Mouse (Mus musculus) intestine, embryonic 14.5 days (tissue): ENCODE measurements around the gene Hmgn1. TPM values are rescaled to one million over a fixed set of nuclear protein-coding genes. Genes with fewer than 3 reads are reported as not detected.

Experiments used
- ATAC-seq: fragments of 200-750 bp; cut with Nextera tagmentation; replicated peaks from 2 replicates; pipeline ENCODE4 v1.8.0; 2017; ENCODE audit warnings: low read depth, moderate number of reproducible peaks, moderate TSS enrichment, moderate library complexity; ENCODE audit not compliant: low FRiP score, low TSS enrichment
- DNase-seq: peaks from one replicate; pipeline ENCODE4 v3.0.0-alpha.2; 2018; ENCODE audit warnings: low spot score
- H3K27ac ChIP-seq: fragments of 300-500 bp; sonication (generic); 2 replicates; pipeline ENCODE4 v1.5.1; 2014; ENCODE audit warnings: low read depth, mild to moderate bottlenecking, control low read depth
- H3K27me3 ChIP-seq: fragments of 300-500 bp; sonication (generic); replicated peaks from 2 replicates; pipeline ENCODE4 v1.6.1; 2014; ENCODE audit warnings: low read length, control low read depth; ENCODE audit not compliant: control insufficient read depth, insufficient read depth
- H3K36me3 ChIP-seq: fragments of 300-500 bp; sonication (generic); 2 replicates; pipeline ENCODE4 v1.6.1; 2014; ENCODE audit warnings: low read length, control low read depth; ENCODE audit not compliant: control insufficient read depth, insufficient read depth
- H3K4me1 ChIP-seq: fragments of 300-500 bp; sonication (generic); replicated peaks from 2 replicates; pipeline ENCODE4 v1.6.1; 2014; ENCODE audit warnings: low read length, control low read depth, mixed read lengths; ENCODE audit not compliant: control insufficient read depth, insufficient read depth
- H3K4me2 ChIP-seq: fragments of 300-500 bp; sonication (generic); 2 replicates; pipeline ENCODE4 v1.6.1; 2014; ENCODE audit warnings: low read length
- H3K4me3 ChIP-seq: fragments of 300-500 bp; sonication (generic); 2 replicates; pipeline ENCODE4 v1.5.1; 2014; ENCODE audit warnings: low read depth, low read length, control low read depth, mixed read lengths
- H3K9ac ChIP-seq: fragments of 300-500 bp; sonication (generic); 2 replicates; pipeline ENCODE4 v1.6.1; 2014; ENCODE audit warnings: mild to moderate bottlenecking, low read length
- H3K9me3 ChIP-seq: fragments of 300-500 bp; sonication (generic); 2 replicates; pipeline ENCODE4 v1.6.1; 2016; ENCODE audit warnings: low read length, control low read depth; ENCODE audit not compliant: control insufficient read depth
- WGBS: fragments of 180-500 bp; shearing (Covaris S2); extraction: QIAGEN DNeasy Blood & Tissue Kit; methylation state at CpG from one replicate; pipeline ENCODE4 v1.1.7; 2014; 5-methylcytosine and 5-hydroxymethylcytosine counted together
- polyA plus RNA-seq: library from polyadenylated mRNA; unstranded; fragments of >200 nt; fragmentation: Nextera tagmentation; extraction: Ambion mirVana; gene quantifications from 2 replicates; pipeline ENCODE4 v1.2.1, GENCODE M21; 2014

Gene Hmgn1
- polyA plus RNA-seq, 1 experiment from 2014 or later, result 632 TPM

DNA sequence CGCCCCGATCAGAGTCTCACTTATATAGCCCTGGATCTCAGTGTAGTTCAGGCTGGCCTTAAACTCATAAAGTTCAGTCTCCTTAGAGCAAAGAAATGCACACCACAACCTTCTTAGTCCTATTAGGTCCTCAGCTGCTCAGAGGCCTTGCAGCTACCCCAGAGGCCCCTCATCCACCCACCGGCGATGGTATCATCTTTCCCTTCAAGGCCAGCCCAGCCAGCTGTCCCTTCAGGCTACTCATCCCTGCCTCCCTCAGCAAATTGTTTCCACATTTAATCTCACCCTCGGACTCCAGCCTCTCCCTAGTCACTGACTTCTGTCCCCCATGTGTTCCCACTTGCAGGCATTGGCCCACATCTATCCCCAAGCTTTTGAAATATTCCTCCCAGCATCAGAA lies 39.4 kb downstream of the Hmgn1 start:
- no peaks in the 10 kb centered on the region for H3K27me3 ChIP-seq
- ATAC-seq, result no peak
- no peak overlapping the region for H3K27ac ChIP-seq
- no peak overlapping the region for H3K4me3 ChIP-seq
- H3K9ac ChIP-seq, result no peak overlapping the region
- 67% methylated on average over 5 of the region's 5 CpGs for WGBS
- H3K9me3 ChIP-seq, result no peaks in the 10 kb centered on the region
- H3K4me1 ChIP-seq, result 0 out of 2 replicates have a peak, but pooled peaks cover 4% of the 10 kb centered on the region
- DNase-seq, result no peak
- H3K36me3 ChIP-seq, result no peaks in the 10 kb centered on the region
- H3K4me2 ChIP-seq, result no peak overlapping the region

DNA sequence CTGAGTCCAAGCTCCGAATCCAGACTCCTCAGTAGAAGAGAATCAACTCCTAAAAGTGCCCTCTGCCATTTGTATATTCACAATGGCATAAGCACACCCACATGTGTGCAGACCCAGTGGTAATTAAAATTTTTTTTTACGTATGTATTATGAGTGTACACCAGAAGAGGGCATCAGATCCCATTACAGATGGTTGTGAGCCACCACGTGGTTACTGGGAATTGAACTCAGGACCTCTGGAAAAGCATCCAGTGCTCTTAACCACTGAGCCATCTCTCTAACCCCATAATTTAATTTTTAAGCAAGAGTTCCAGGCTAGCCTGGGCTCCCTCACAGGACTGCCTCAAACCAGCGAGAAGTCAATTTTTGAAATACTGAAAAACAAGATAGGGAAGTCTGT lies 40.1 kb downstream of the Hmgn1 start:
- no peak for DNase-seq
- ATAC-seq, result no peak
- Histone ChIP-seq H3K36me3 (no peaks in the 10 kb centered on the region), H3K27me3 (no peaks in the 10 kb centered on the region), H3K27ac (no peak overlapping the region), H3K4me2 (no peak overlapping the region), H3K4me1 (0 out of 2 replicates have a peak, but pooled peaks cover 5% of the 10 kb centered on the region), H3K9me3 (no peaks in the 10 kb centered on the region), H3K4me3 (no peak overlapping the region), H3K9ac (no peak overlapping the region)
- WGBS, result 78% methylated on average over 4 of the region's 4 CpGs

DNA sequence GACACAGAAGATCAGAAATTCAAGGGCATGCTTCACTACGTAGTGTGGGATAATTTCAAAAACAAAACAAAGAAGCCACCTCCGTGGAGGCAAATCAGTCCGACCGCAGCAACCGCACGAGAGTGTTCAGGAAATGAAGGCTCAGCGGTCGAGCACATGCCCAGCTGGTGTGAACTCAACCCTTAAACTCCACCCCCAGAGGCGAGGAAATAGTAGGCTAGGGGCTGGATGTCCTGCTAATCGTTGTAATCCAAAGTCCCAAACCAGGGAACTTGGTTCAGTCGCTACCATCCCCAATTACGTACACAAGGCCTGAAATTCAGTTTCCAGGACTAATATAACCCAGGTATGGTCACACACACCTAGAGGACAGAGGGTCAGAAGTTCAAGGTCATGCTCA lies 40.5 kb downstream of the Hmgn1 start:
- Histone ChIP-seq H3K9me3 (no peaks in the 10 kb centered on the region), H3K27me3 (no peaks in the 10 kb centered on the region), H3K36me3 (no peaks in the 10 kb centered on the region), H3K4me3 (no peak overlapping the region), H3K9ac (no peak overlapping the region), H3K4me2 (no peak overlapping the region), H3K27ac (no peak overlapping the region), H3K4me1 (0 out of 2 replicates have a peak, but pooled peaks cover 5% of the 10 kb centered on the region)
- 81% methylated on average over 12 of the region's 12 CpGs for WGBS
- no peak for DNase-seq
- no peak for ATAC-seq

DNA sequence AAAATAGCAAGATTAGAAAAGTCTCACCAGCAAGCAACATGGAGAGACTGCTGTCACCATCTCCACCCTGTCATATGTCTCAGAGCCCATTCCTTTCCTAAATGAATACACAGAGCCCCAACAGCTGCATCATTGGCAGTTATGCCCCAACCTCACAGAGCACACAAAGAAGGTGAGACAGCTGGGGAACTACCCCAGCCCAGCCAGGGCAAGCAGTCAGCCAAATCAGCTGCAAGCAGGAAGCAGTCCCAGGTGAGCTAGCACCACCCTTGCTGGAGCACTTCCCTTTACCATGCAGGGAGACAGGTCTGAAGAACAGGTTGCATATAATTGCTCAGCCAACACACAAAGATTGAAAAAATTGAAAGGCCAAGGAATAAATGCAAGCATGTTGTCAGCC lies 41.9 kb downstream of the Hmgn1 start:
- Histone ChIP-seq H3K4me1 (peaks cover 12% of the 10 kb centered on the region), H3K4me2 (no peak overlapping the region), H3K9me3 (no peaks in the 10 kb centered on the region), H3K27me3 (no peaks in the 10 kb centered on the region), H3K27ac (no peak overlapping the region), H3K4me3 (no peak overlapping the region), H3K36me3 (peaks cover 2% of the 10 kb centered on the region; the same call in 1 of the 2 replicates), H3K9ac (no peak overlapping the region)
- DNase-seq, result no peak
- no peak for ATAC-seq

DNA sequence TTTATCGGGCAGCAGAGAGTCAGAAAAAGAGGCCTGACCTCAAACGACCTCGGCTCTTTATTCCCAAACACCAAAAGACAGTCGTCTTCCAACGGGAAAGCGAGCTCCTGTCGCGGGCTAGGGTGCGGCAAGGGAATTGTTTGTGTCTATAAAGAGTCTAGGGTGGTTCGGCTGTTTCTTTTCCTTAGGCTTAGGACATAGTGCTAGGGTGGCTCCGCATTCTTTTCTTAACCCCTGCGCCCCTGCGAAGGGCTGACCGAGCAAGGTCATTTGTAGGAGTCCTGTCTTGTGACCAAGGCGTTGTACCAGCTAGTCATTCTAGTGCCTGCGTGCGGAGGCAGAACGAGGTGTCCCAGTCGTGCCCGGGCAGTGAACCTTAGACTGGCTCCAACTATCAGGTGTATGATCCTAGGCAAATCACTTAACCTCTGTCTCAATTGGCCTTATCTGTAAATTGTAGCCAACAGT lies 44.3 kb downstream of the Hmgn1 start:
- Histone ChIP-seq H3K4me2 (peak overlapping the region; percentile 61), H3K27me3 (no peaks in the 10 kb centered on the region), H3K9ac (peak overlapping the region; percentile 97), H3K27ac (peak overlapping the region; percentile 97), H3K4me3 (peak overlapping the region; percentile 99), H3K4me1 (peaks cover 15% of the 10 kb centered on the region), H3K9me3 (no peaks in the 10 kb centered on the region), H3K36me3 (peaks cover 25% of the 10 kb centered on the region)
- ATAC-seq (no peak), DNase-seq (no peak)
- WGBS, result 6% methylated on average over 20 of the region's 20 CpGs

DNA sequence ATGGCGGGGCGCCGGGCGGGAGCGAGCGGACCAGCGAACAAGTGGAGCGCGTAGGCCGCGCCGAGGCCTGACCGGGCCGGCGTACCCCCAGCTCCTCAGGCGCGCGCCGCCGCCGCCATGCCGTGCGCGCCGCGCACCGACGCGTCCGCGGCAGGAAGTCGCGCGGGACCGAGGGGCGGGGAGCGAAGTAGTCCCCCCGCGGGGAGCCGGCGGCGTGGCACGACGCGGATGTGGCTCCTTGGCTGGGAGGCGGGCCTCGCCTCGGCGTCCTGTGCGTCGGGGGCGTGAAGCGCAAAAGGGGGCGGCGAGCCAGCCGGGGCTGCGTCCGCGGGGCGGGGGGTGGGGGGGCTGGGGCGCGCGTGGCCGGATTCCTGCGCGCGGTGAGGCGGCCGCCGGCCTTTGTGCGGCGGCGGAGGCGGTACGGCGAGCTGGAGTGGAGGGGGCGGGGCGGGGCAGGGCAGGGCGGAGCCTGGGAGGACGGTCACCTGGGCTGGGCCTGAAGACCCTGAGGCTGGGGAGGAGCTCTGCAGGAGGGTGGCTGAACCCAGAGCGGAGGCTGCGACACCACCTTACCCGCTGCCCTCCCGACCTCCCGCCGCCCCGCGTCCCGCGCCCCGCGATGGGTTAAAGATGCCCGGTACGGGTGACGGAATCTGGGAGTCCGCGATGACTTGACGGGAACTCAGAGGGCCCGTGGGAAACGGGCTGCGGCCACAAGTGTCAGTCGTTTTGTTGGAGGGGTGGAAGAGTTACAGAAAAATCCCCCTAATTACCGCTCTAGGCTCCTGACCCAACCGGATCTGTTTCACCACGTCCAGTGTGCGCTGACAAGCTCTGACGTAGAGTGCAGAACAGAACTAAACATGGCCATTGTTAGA lies 45.0 kb downstream of the Hmgn1 start, which contains the start of gene Brwd1:
Gene Brwd1 (minus strand): TSS at position 226 of the 878 bp plus-strand sequence.
- Histone ChIP-seq H3K36me3 (peaks cover 26% of the 10 kb centered on the region), H3K9ac (peak within 1 kb of the TSS; percentile 97), H3K27ac (peak within 1 kb of the TSS; percentile 97), H3K4me1 (peaks cover 15% of the 10 kb centered on the region), H3K27me3 (no peaks in the 10 kb centered on the region), H3K4me3 (peak within 1 kb of the TSS; percentile 99), H3K4me2 (peak within 1 kb of the TSS; percentile 61), H3K9me3 (no peaks in the 10 kb centered on the region)
- peak; percentile 89 for DNase-seq
- peak; percentile 88 for ATAC-seq
- under 1% methylated on average over 79 of the region's 107 CpGs for WGBS

DNA sequence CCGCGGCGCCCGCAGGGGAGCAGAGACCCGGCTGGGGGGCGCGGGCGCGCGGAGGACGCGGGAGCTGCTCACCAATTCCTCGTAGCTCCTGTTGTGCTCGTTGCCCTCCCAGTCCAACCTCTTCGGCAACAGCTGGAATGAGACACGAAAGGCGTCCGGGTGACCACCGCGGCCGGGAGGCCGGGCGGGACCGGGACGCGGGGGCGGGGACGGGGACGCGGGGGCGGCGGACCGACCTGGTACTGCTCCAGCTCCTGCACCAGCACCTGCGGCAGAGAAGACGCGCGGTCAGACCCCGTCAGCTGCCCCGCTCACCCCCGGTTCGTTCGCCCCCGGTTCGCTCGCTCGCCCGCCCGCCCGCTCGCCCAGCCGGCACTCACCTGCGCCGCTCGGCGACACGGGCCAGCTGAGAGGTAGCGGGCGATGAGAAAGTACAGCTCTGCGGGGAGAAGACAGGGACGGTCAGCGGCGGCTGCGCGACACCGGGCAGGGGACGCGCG lies 45.7 kb downstream of the Hmgn1 start:
- H3K36me3 ChIP-seq, result peaks cover 26% of the 10 kb centered on the region
- no peaks in the 10 kb centered on the region for H3K9me3 ChIP-seq
- peak overlapping the region; percentile 99 for H3K4me3 ChIP-seq
- peak overlapping the region; percentile 97 for H3K9ac ChIP-seq
- H3K27ac ChIP-seq, result peak overlapping the region; percentile 97
- no peaks in the 10 kb centered on the region for H3K27me3 ChIP-seq
- WGBS, result under 1% methylated on average over 46 of the region's 68 CpGs
- ATAC-seq (peak; percentile 32), DNase-seq (no peak)
- H3K4me2 ChIP-seq, result peak overlapping the region; percentile 61
- H3K4me1 ChIP-seq, result peaks cover 15% of the 10 kb centered on the region

DNA sequence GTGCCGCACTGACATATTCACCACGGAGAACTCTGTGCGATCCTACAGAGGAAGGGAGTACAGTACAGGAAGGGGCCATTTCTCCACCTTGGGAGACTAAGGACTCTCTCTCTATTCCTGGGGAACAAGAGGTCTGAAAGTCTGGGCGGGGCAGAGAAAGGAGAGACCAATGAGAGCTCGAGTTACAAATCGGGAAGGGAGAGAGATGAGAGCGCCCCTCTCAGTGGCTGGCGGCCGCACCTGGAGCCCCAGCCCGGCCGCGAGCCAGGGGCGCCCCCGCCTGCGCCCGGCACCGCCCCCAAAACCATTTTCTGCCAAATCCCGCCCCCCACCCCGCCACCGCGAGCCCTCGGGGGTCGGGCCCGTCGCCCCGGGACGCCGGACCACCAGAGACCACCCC lies 46.2 kb downstream of the Hmgn1 start:
- H3K27me3 ChIP-seq, result no peaks in the 10 kb centered on the region
- WGBS, result 1% methylated on average over 21 of the region's 28 CpGs
- peak; percentile 78 for ATAC-seq

More for the DNA sequence above, 46.2 kb downstream of the Hmgn1 start:
- Histone ChIP-seq H3K9me3 (no peaks in the 10 kb centered on the region), H3K36me3 (peaks cover 28% of the 10 kb centered on the region), H3K9ac (peak overlapping the region; percentile 97), H3K4me2 (peak overlapping the region; percentile 61), H3K4me3 (peak overlapping the region; percentile 99), H3K4me1 (peaks cover 15% of the 10 kb centered on the region), H3K27ac (peak overlapping the region; percentile 97)
- peak; percentile 96 for DNase-seq
